Mouse (Mus musculus) cortical plate, adult 2 months (tissue): ENCODE data around the gene Srrm4.

Source experiments
- CTCF ChIP-seq: fragments of 200-500 bp; IDR thresholded peaks from 2 replicates; pipeline ENCODE4 v1.5.1; 2011; ENCODE audit warnings: mild to moderate bottlenecking, control low read depth, low read length; ENCODE audit not compliant: insufficient read depth; ENCODE audit errors: extremely low read depth
- POLR2A ChIP-seq: fragments of 200-500 bp; IDR thresholded peaks from 2 replicates; pipeline ENCODE4 v1.6.1; 2011; ENCODE audit warnings: mild to moderate bottlenecking, low read length, control low read depth; ENCODE audit not compliant: insufficient read depth; ENCODE audit errors: extremely low read depth

- TF ChIP-seq CTCF (no peak), POLR2A (no peak)
Observed at GRCm38 (mm10) chr5:116406507-116406906, 185.1 kb downstream of the Srrm4 start.
